Mouse (Mus musculus) gastrocnemius, postnatal 36 days (tissue): ENCODE measurements around the gene Fzr1. TPM values are rescaled to one million over a fixed set of nuclear protein-coding genes. Genes with fewer than 3 reads are reported as not detected.

Source experiments
- DNase-seq, 2 experiments: peaks; one replicate each; pipeline ENCODE4 v3.0.0; 2022
- intact Hi-C: fragments of 180-260 bp; cut with DNase I; formaldehyde crosslinking; loops from one replicate; pipeline ENCODE4 v1.15.1; 2025
- total RNA-seq, 2 experiments: library from RNA; stranded (reverse); gene quantifications; 2 replicates each; pipeline ENCODE4 v1.2.3; 2021

Gene Fzr1
- total RNA-seq, 2 experiments from 2014 or later = 14.2 to 15.9 TPM

- peak in 1 of 2 experiments; percentile 63 for DNase-seq
- intact Hi-C loops = loop anchor here (2.0 kb wide), 1 partner anchor 29 kb away; no protein-coding TSS in a partner anchor
Observed at GRCm38 (mm10) chr10:81405588-81406201, 27.4 kb upstream of the Fzr1 start.

GRCm38 (mm10) chr10:81404720-81405119 lies 26.4 kb upstream of the Fzr1 start:
- DNase-seq = no peak
- intact Hi-C loops = no loop called here

GRCm38 (mm10) chr10:81404082-81404481 lies 25.8 kb upstream of the Fzr1 start:
- no peak for DNase-seq
- intact Hi-C loops = no loop called here

- intact Hi-C loops = no loop called here
- no peak for DNase-seq
Observed at GRCm38 (mm10) chr10:81403511-81403910, 25.2 kb upstream of the Fzr1 start.

GRCm38 (mm10) chr10:81402227-81402765 lies 24.0 kb upstream of the Fzr1 start:
- no peak for DNase-seq
- intact Hi-C loops = no loop called here

- peak in 1 of 2 experiments; percentile 77 for DNase-seq
- intact Hi-C loops = no loop called here
Observed at GRCm38 (mm10) chr10:81401521-81402226, 23.4 kb upstream of the Fzr1 start.

- no peak for DNase-seq
- intact Hi-C loops = no loop called here
Observed at GRCm38 (mm10) chr10:81401205-81401520, 22.8 kb upstream of the Fzr1 start.

- intact Hi-C loops = no loop called here
- no peak for DNase-seq
Observed at GRCm38 (mm10) chr10:81400371-81401204, 22.3 kb upstream of the Fzr1 start.

- intact Hi-C loops = no loop called here
- no peak for DNase-seq
Observed at GRCm38 (mm10) chr10:81399798-81400308, 21.5 kb upstream of the Fzr1 start.

GRCm38 (mm10) chr10:81399296-81399695 lies 21.0 kb upstream of the Fzr1 start:
- DNase-seq = no peak
- intact Hi-C loops = no loop called here

- intact Hi-C loops = no loop called here
- no peak for DNase-seq
Observed at GRCm38 (mm10) chr10:81396749-81397148, 18.4 kb upstream of the Fzr1 start.

GRCm38 (mm10) chr10:81395865-81396264 lies 17.5 kb upstream of the Fzr1 start:
- intact Hi-C loops = no loop called here
- DNase-seq = no peak

GRCm38 (mm10) chr10:81395127-81395526 lies 16.8 kb upstream of the Fzr1 start:
- peak in 1 of 2 experiments; percentile 67 for DNase-seq
- intact Hi-C loops = no loop called here

GRCm38 (mm10) chr10:81393456-81394063 lies 15.2 kb upstream of the Fzr1 start:
- intact Hi-C loops = loop anchor here (2.0 kb wide), 1 partner anchor 43 kb away; no protein-coding TSS in a partner anchor
- DNase-seq = no peak

- no peak for DNase-seq
- intact Hi-C loops = loop anchor here (2.0 kb wide), 1 partner anchor 44 kb away; no protein-coding TSS in a partner anchor
Observed at GRCm38 (mm10) chr10:81392781-81393185, 14.5 kb upstream of the Fzr1 start, which contains the start of gene Smim24. Gene Smim24, plus strand, starts transcription at chr10:81393051.

GRCm38 (mm10) chr10:81392270-81392669 lies 14.0 kb upstream of the Fzr1 start:
- DNase-seq = no peak
- intact Hi-C loops = loop anchor here (2.0 kb wide), 1 partner anchor 45 kb away; no protein-coding TSS in a partner anchor

GRCm38 (mm10) chr10:81390678-81390965 lies 12.3 kb upstream of the Fzr1 start:
- no peak for DNase-seq
- intact Hi-C loops = loop anchor here (2.0 kb wide), 1 partner anchor 60 kb away; no protein-coding TSS in a partner anchor

GRCm38 (mm10) chr10:81389801-81390677 lies 11.7 kb upstream of the Fzr1 start:
- intact Hi-C loops = loop anchor here (2.0 kb wide), 1 partner anchor 61 kb away; no protein-coding TSS in a partner anchor
- DNase-seq = peak; percentile 68 to 79

- no peak for DNase-seq
- intact Hi-C loops = no loop called here
Observed at GRCm38 (mm10) chr10:81389373-81389772, 11.1 kb upstream of the Fzr1 start.
